Mouse (Mus musculus): ENCODE data around the gene Mpped2.

DNA sequence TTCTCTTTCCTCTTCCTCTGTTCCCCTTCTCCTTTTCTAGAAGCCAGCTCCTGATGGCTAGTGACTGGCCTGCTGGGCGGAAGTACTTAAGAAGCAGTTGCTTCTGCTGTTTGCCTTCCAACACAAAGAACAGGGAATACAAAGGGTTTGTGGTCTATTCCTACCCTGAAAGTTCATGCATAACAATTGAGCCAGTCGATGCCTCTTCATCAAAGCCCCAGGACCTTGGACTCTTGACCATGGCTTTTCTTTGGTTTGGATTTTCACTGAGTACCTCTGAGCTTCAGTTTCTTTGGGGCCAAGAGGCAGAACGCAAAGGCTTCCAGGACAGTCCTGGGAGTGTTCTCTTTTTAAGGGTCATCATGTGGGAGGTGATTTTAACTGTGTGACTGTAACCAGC lies 57.8 kb downstream of the Mpped2 start:
- TF ChIP-seq CTCF (IDR thresholded peaks at IDR 0.05; ENCODE audit: borderline replicate concordance, control insufficient read depth, extremely low read depth, insufficient read depth, low read length, poor library complexity) (no peak), POLR2A (IDR thresholded peaks at IDR 0.05; ENCODE audit: control insufficient read depth, extremely low read depth, insufficient read depth, low read length, poor library complexity) (no peak)

All from thymus, adult 2 months (tissue).